Mouse (Mus musculus) spleen, adult 2 months (tissue): ENCODE data around the gene Prm3.

Source experiments
- CTCF ChIP-seq: fragments of 200-500 bp; IDR thresholded peaks from 2 replicates; pipeline ENCODE4 v1.5.1; 2011; ENCODE audit warnings: mild to moderate bottlenecking, inconsistent platforms; ENCODE audit not compliant: insufficient read depth, insufficient read length, insufficient replicate concordance; ENCODE audit errors: extremely low read depth
- POLR2A ChIP-seq: fragments of 200-500 bp; IDR thresholded peaks from 2 replicates; pipeline ENCODE4 v1.6.1; 2011; ENCODE audit warnings: low read depth, low read length, inconsistent platforms

GRCm38 (mm10) chr16:10761182-10761581 lies 29.5 kb downstream of the Prm3 start:
- TF ChIP-seq CTCF (no peak), POLR2A (no peak)
